Mouse (Mus musculus) embryonic fibroblast, embryonic 13.5 days (primary cell): ENCODE data around the gene Chuk.

Experiments
- CTCF ChIP-seq: IDR thresholded peaks from 2 replicates; pipeline ENCODE4 v1.5.1; 2011; ENCODE audit warnings: mild to moderate bottlenecking, control low read depth, low read length, moderate library complexity, borderline replicate concordance; ENCODE audit not compliant: insufficient read depth
- POLR2A ChIP-seq: IDR thresholded peaks from 2 replicates; pipeline ENCODE4 v1.6.1; 2011; ENCODE audit warnings: low read depth, mild to moderate bottlenecking, control low read depth, low read length, moderate library complexity

- no peak; the same call in 1 of the 2 replicates for TF ChIP-seq POLR2A
- TF ChIP-seq CTCF: no peak
These were observed 37.4 kb downstream of the Chuk start for GRCm38 (mm10) chr19:44069914-44070232.
